Mouse (Mus musculus) kidney, adult 8-10 months (tissue): ENCODE results near the gene Selp.
A peak's percentile ranks its signal among the peaks of the same experiment; 100 is the strongest.

Experiments
- DNase-seq, 2 experiments: peaks; one replicate each; pipeline ENCODE4 v3.0.0; 2022

Selp gene

GRCm38 (mm10) chr1:164184142-164184870 is 69.2 kb downstream of the Selp start:
- DNase-seq = peak; percentile 12 to 39

- DNase-seq = no peak
Measured at GRCm38 (mm10) chr1:164184871-164185223, 69.8 kb downstream of the Selp start.

DNA sequence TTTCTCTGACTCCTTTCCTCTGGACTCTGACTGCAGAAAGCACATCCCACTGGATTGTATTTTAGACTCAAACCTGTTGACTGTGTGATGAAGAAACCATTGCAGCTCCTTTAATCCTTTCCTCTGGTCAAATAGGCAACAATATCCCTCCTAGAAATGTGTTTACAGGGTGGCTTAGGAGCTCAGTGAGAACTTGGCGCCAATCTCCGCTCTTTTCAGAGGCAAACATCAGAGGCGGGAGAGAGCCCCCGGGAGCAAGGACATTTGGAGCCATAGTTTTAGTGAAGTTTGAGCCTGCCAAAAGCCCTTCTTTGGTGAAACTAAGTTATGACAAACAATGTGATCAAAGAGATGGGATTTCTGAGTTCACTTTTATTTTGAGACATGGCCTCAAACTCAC is 70.3 kb downstream of the Selp start:
- DNase-seq = no peak

GRCm38 (mm10) chr1:164187002-164187560 is 72.0 kb downstream of the Selp start:
- peak; percentile 15 to 43 for DNase-seq

- DNase-seq = no peak
Measured at GRCm38 (mm10) chr1:164199551-164199950, 84.5 kb downstream of the Selp start.
